Comparison of ENCODE assay signal across 11 mouse cellular contexts in genomic region chr11:53055896-53056295, GRCm38 (mm10).
"Had no signal": no experiment of that assay in that cellular context is flagged by ENCODE, and none has a peak within 500 bp of the region (broad histone marks: within the 10 kb centered on the region; RNA-seq: fewer than 3 reads in every experiment).

No protein-coding gene starts in this region.

- DNase-seq: kidney, postnatal 25 days; layer of hippocampus, postnatal 36 days; liver, embryonic 13.5 days; lung, adult 2 months; lung, postnatal 14 days; lung, postnatal 4 days; midbrain, embryonic 14.5 days; right cerebral cortex, adult 18-20 months; right cerebral cortex, postnatal 14 days; right cerebral cortex, postnatal 4 days; thymus, postnatal 25 days had no signal
